ENCODE assay signal across 22 mouse cellular contexts in genomic region chr1:167511621-167512020, GRCm38 (mm10). TPM values are rescaled to one million over a fixed set of nuclear protein-coding genes. Genes with fewer than 3 reads are reported as not detected.
DNase-seq lines count a peak whose midpoint lies in the region; TF ChIP-seq lines count a peak whose summit lies in the region.
"Had no signal": no experiment of that assay in that cellular context is flagged by ENCODE, and none has a peak within 500 bp of the region (broad histone marks: within the 10 kb centered on the region; RNA-seq: fewer than 3 reads in every experiment).

No protein-coding gene starts in this region.

- no peaks in the 10 kb centered on the region for H3K4me1 ChIP-seq in heart, embryonic 10.5 days
- H3K4me1 ChIP-seq in lung, adult 2 months (ENCODE audit: control insufficient read depth, insufficient read depth, low read length) = no peaks in the 10 kb centered on the region
- H3K4me1 ChIP-seq: embryonic facial prominence, embryonic 10.5 days; embryonic facial prominence, embryonic 12.5 days; forebrain, embryonic 13.5 days; forebrain, embryonic 15.5 days had no signal

- H3K27me3 ChIP-seq in heart, embryonic 10.5 days (ENCODE audit: insufficient read depth, poor library complexity, severe bottlenecking) = no peaks in the 10 kb centered on the region
- H3K27me3 ChIP-seq: embryonic facial prominence, embryonic 12.5 days; forebrain, embryonic 13.5 days; forebrain, embryonic 15.5 days had no signal

- peak; percentile 47 for DNase-seq in adrenal gland, postnatal 14 days
- DNase-seq in adrenal gland, adult 18-20 months (ENCODE audit: low spot score in 2 of 2) = no peak
- DNase-seq in heart, embryonic 10.5 days (ENCODE audit: low spot score) = peak; percentile 58
- no peak for DNase-seq in heart, postnatal 10 days
- DNase-seq in lung, adult 2 months = no peak
- DNase-seq: adrenal gland, adult 2 months; cerebellum, adult 11-12 months; cerebellum, adult 2 months; cerebellum, adult 9-10 months; cerebellum, postnatal 10 days; cerebellum, postnatal 25 days; forebrain, postnatal 0 days had no signal

- H3K4me3 ChIP-seq in heart, embryonic 10.5 days = no peak overlapping the region
- no peak overlapping the region for H3K4me3 ChIP-seq in lung, adult 2 months (replicated peaks; ENCODE audit: extremely low read depth, low read depth, low read length)
- H3K4me3 ChIP-seq: embryonic facial prominence, embryonic 10.5 days; embryonic facial prominence, embryonic 12.5 days; forebrain, embryonic 13.5 days; forebrain, embryonic 15.5 days had no signal

- no peaks in the 10 kb centered on the region for H3K36me3 ChIP-seq in heart, embryonic 10.5 days
- H3K36me3 ChIP-seq: embryonic facial prominence, embryonic 10.5 days; embryonic facial prominence, embryonic 12.5 days; forebrain, embryonic 15.5 days had no signal

- intact Hi-C loops in heart, postnatal 10 days (cut with DNase I) = no loop called here

- WGBS in heart, embryonic 10.5 days = 82% methylated on average over 9 of the region's 9 CpGs
- 84% methylated on average over 9 of the region's 9 CpGs for WGBS in lung, adult 2 months

- no peak overlapping the region for H3K27ac ChIP-seq in heart, embryonic 10.5 days
- H3K27ac ChIP-seq: embryonic facial prominence, embryonic 10.5 days; embryonic facial prominence, embryonic 12.5 days; forebrain, embryonic 13.5 days; forebrain, embryonic 15.5 days had no signal

- no peak for TF ChIP-seq CTCF in lung, adult 2 months (IDR thresholded peaks at IDR 0.05; ENCODE audit: insufficient read depth, low read length)

- H3K9me3 ChIP-seq in heart, embryonic 10.5 days = no peaks in the 10 kb centered on the region
- H3K9me3 ChIP-seq: embryonic facial prominence, embryonic 10.5 days; embryonic facial prominence, embryonic 12.5 days; forebrain, embryonic 13.5 days; forebrain, embryonic 15.5 days had no signal

- no peak for TF ChIP-seq POLR2A in lung, adult 2 months (IDR thresholded peaks at IDR 0.05; ENCODE audit: borderline replicate concordance, extremely low read depth, low read depth, low read length)

RNA-seq across cellular contexts. Expression of gene Lrrc52, which starts 45.0 kb away (rescaled TPM):
- 0.30 TPM in 1 of 2 replicates, not detected in the other for total RNA-seq in adrenal gland, postnatal 14 days (2021)
- total RNA-seq in adrenal gland, adult 18-20 months (2021) = 1 to 10 TPM in 1 of 2 experiments, not detected in 1; 1.2 TPM
- 0.19 TPM in 1 of 2 replicates, not detected in the other for polyA plus RNA-seq in heart, embryonic 10.5 days (2016; fragmentation: Nextera tagmentation; extraction: Ambion mirVana)
- total RNA-seq in heart, postnatal 10 days (2021) = 1 to 10 TPM in 1 of 2 experiments, under 1 TPM in 1; 0.69 to 3.2 TPM
- polyA plus RNA-seq in lung, adult 2 months (2012; rRNA removed) = 0.66 and 0.80 TPM in 2 replicates
- total RNA-seq: ES-E14; forebrain, postnatal 0 days; MEL had no signal
- polyA plus RNA-seq: adrenal gland, adult 2 months; C2C12; cortical plate, adult 2 months; embryonic facial prominence, embryonic 10.5 days; embryonic facial prominence, embryonic 12.5 days; embryonic facial prominence, embryonic 14.5 days; forebrain, embryonic 11.5 days; forebrain, embryonic 13.5 days; forebrain, embryonic 15.5 days; forebrain, postnatal 0 days had no signal

Comparison
In these comparisons a context has a peak if more than half of its experiments do, and no peak if none do; other contexts are left out.
1. DNase-seq: peak in adrenal gland, postnatal 14 days (single experiment) and heart, embryonic 10.5 days (single experiment); none in adrenal gland, adult 18-20 months (0 of 2), heart, postnatal 10 days (0 of 2) and lung, adult 2 months (single experiment).